Mouse (Mus musculus): ENCODE measurements around the gene Mcm3ap. TPM values are rescaled to one million over a fixed set of nuclear protein-coding genes. Genes with fewer than 3 reads are reported as not detected.

Mcm3ap gene
- polyA plus RNA-seq, 1 experiment from 2014 or later: 78.7 TPM

GRCm38 (mm10) chr10:76462312-76462711 lies 6.4 kb upstream of the Mcm3ap start:
- H3K9me3 ChIP-seq (replicated peaks): no peaks in the 10 kb centered on the region
- 94% methylated on average over 7 of the region's 7 CpGs for WGBS
- H3K36me3 ChIP-seq: peaks cover 45% of the 10 kb centered on the region
- no peaks in the 10 kb centered on the region for H3K4me1 ChIP-seq
- H3K27me3 ChIP-seq (ENCODE audit: low read depth, poor library complexity, severe bottlenecking): no peaks in the 10 kb centered on the region
- no peak for DNase-seq (ENCODE audit: low spot score)
- H3K27ac ChIP-seq: no peak overlapping the region
- H3K4me3 ChIP-seq: no peak overlapping the region

GRCm38 (mm10) chr10:76462721-76463120 lies 6.0 kb upstream of the Mcm3ap start:
- H3K27ac ChIP-seq: no peak overlapping the region
- no peak overlapping the region for H3K4me3 ChIP-seq
- peaks cover 45% of the 10 kb centered on the region for H3K36me3 ChIP-seq
- no peak for DNase-seq (ENCODE audit: low spot score)
- H3K27me3 ChIP-seq (ENCODE audit: low read depth, poor library complexity, severe bottlenecking): no peaks in the 10 kb centered on the region
- H3K9me3 ChIP-seq (replicated peaks): no peaks in the 10 kb centered on the region
- 0 out of 2 replicates have a peak, but pooled peaks cover 2% of the 10 kb centered on the region for H3K4me1 ChIP-seq
- WGBS: 90% methylated on average over 6 of the region's 6 CpGs

- no peaks in the 10 kb centered on the region for H3K9me3 ChIP-seq (replicated peaks)
- H3K36me3 ChIP-seq: peaks cover 88% of the 10 kb centered on the region
- no peak overlapping the region for H3K27ac ChIP-seq
- H3K4me3 ChIP-seq: no peak overlapping the region
- no peaks in the 10 kb centered on the region for H3K27me3 ChIP-seq (ENCODE audit: low read depth, poor library complexity, severe bottlenecking)
- no peak for DNase-seq (ENCODE audit: low spot score)
- 94% methylated on average over 5 of the region's 5 CpGs for WGBS
- no peaks in the 10 kb centered on the region for H3K4me1 ChIP-seq
Observed at GRCm38 (mm10) chr10:76473759-76474158, 5.0 kb downstream of the Mcm3ap start.

GRCm38 (mm10) chr10:76480851-76481250 lies 12.1 kb downstream of the Mcm3ap start:
- no peak for DNase-seq (ENCODE audit: low spot score)
- Histone ChIP-seq H3K4me3 (no peak overlapping the region), H3K36me3 (peaks cover 98% of the 10 kb centered on the region), H3K27ac (no peak overlapping the region), H3K27me3 (ENCODE audit: low read depth, poor library complexity, severe bottlenecking) (no peaks in the 10 kb centered on the region), H3K4me1 (no peaks in the 10 kb centered on the region), H3K9me3 (replicated peaks) (no peaks in the 10 kb centered on the region)
- 92% methylated on average over 13 of the region's 13 CpGs for WGBS

GRCm38 (mm10) chr10:76481480-76481879 lies 12.8 kb downstream of the Mcm3ap start:
- Histone ChIP-seq H3K27ac (no peak overlapping the region), H3K4me1 (no peaks in the 10 kb centered on the region), H3K36me3 (peaks cover 98% of the 10 kb centered on the region), H3K27me3 (ENCODE audit: low read depth, poor library complexity, severe bottlenecking) (no peaks in the 10 kb centered on the region), H3K4me3 (no peak overlapping the region), H3K9me3 (replicated peaks) (no peaks in the 10 kb centered on the region)
- DNase-seq (ENCODE audit: low spot score): no peak
- 92% methylated on average over 6 of the region's 6 CpGs for WGBS

GRCm38 (mm10) chr10:76486302-76486701 lies 17.6 kb downstream of the Mcm3ap start:
- WGBS: 96% methylated on average over 2 of the region's 2 CpGs
- H3K27me3 ChIP-seq (ENCODE audit: low read depth, poor library complexity, severe bottlenecking): no peaks in the 10 kb centered on the region
- no peak overlapping the region for H3K27ac ChIP-seq
- H3K9me3 ChIP-seq (replicated peaks): no peaks in the 10 kb centered on the region
- peaks cover 99% of the 10 kb centered on the region for H3K36me3 ChIP-seq
- DNase-seq (ENCODE audit: low spot score): no peak
- no peak overlapping the region for H3K4me3 ChIP-seq
- no peaks in the 10 kb centered on the region for H3K4me1 ChIP-seq

GRCm38 (mm10) chr10:76488265-76488664 lies 19.5 kb downstream of the Mcm3ap start:
- DNase-seq (ENCODE audit: low spot score): no peak
- 93% methylated on average over 8 of the region's 8 CpGs for WGBS

GRCm38 (mm10) chr10:76489205-76489604 lies 20.5 kb downstream of the Mcm3ap start:
- WGBS: 90% methylated on average over 15 of the region's 15 CpGs

More at GRCm38 (mm10) chr10:76488265-76488664, 19.5 kb downstream of the Mcm3ap start:
- Histone ChIP-seq H3K4me3 (no peak overlapping the region), H3K36me3 (peaks cover 96% of the 10 kb centered on the region), H3K4me1 (no peaks in the 10 kb centered on the region), H3K27me3 (ENCODE audit: low read depth, poor library complexity, severe bottlenecking) (no peaks in the 10 kb centered on the region), H3K9me3 (replicated peaks) (no peaks in the 10 kb centered on the region), H3K27ac (no peak overlapping the region)

GRCm38 (mm10) chr10:76493527-76493926 lies 24.8 kb downstream of the Mcm3ap start:
- no peak for DNase-seq (ENCODE audit: low spot score)
- Histone ChIP-seq H3K27ac (no peak overlapping the region), H3K27me3 (ENCODE audit: low read depth, poor library complexity, severe bottlenecking) (no peaks in the 10 kb centered on the region), H3K4me3 (no peak overlapping the region), H3K9me3 (replicated peaks) (no peaks in the 10 kb centered on the region), H3K4me1 (no peaks in the 10 kb centered on the region), H3K36me3 (peaks cover 90% of the 10 kb centered on the region)
- 88% methylated on average over 1 of the region's 1 CpGs for WGBS

More at GRCm38 (mm10) chr10:76489205-76489604, 20.5 kb downstream of the Mcm3ap start:
- H3K27ac ChIP-seq: no peak overlapping the region
- H3K4me1 ChIP-seq: no peaks in the 10 kb centered on the region
- H3K9me3 ChIP-seq (replicated peaks): no peaks in the 10 kb centered on the region
- no peak overlapping the region for H3K4me3 ChIP-seq
- no peaks in the 10 kb centered on the region for H3K27me3 ChIP-seq (ENCODE audit: low read depth, poor library complexity, severe bottlenecking)
- H3K36me3 ChIP-seq: peaks cover 96% of the 10 kb centered on the region
- no peak for DNase-seq (ENCODE audit: low spot score)

- H3K4me1 ChIP-seq: no peaks in the 10 kb centered on the region
- H3K27ac ChIP-seq: no peak overlapping the region
- no peaks in the 10 kb centered on the region for H3K27me3 ChIP-seq (ENCODE audit: low read depth, poor library complexity, severe bottlenecking)
- no peaks in the 10 kb centered on the region for H3K9me3 ChIP-seq (replicated peaks)
- H3K36me3 ChIP-seq: peaks cover 90% of the 10 kb centered on the region
- no peak overlapping the region for H3K4me3 ChIP-seq
- WGBS: 92% methylated on average over 6 of the region's 6 CpGs
- DNase-seq (ENCODE audit: low spot score): no peak
Observed at GRCm38 (mm10) chr10:76495501-76495900, 26.8 kb downstream of the Mcm3ap start.

GRCm38 (mm10) chr10:76496366-76496765 lies 27.6 kb downstream of the Mcm3ap start:
- Histone ChIP-seq H3K4me1 (no peaks in the 10 kb centered on the region), H3K36me3 (peaks cover 90% of the 10 kb centered on the region), H3K27me3 (ENCODE audit: low read depth, poor library complexity, severe bottlenecking) (no peaks in the 10 kb centered on the region), H3K9me3 (replicated peaks) (no peaks in the 10 kb centered on the region), H3K27ac (no peak overlapping the region), H3K4me3 (no peak overlapping the region)
- WGBS: 94% methylated on average over 7 of the region's 7 CpGs
- DNase-seq (ENCODE audit: low spot score): no peak

GRCm38 (mm10) chr10:76497522-76497921 lies 28.8 kb downstream of the Mcm3ap start:
- Histone ChIP-seq H3K4me3 (no peak overlapping the region), H3K27ac (no peak overlapping the region), H3K27me3 (ENCODE audit: low read depth, poor library complexity, severe bottlenecking) (no peaks in the 10 kb centered on the region), H3K36me3 (peaks cover 93% of the 10 kb centered on the region), H3K9me3 (replicated peaks) (no peaks in the 10 kb centered on the region), H3K4me1 (no peaks in the 10 kb centered on the region)
- DNase-seq (ENCODE audit: low spot score): no peak
- WGBS: 97% methylated on average over 4 of the region's 4 CpGs

GRCm38 (mm10) chr10:76504271-76504943 lies 35.7 kb downstream of the Mcm3ap start:
- no peak overlapping the region for H3K27ac ChIP-seq
- 90% methylated on average over 11 of the region's 11 CpGs for WGBS
- H3K4me3 ChIP-seq: no peak overlapping the region
- H3K4me1 ChIP-seq: no peaks in the 10 kb centered on the region
- DNase-seq (ENCODE audit: low spot score): no peak
- no peaks in the 10 kb centered on the region for H3K9me3 ChIP-seq (replicated peaks)
- H3K27me3 ChIP-seq (ENCODE audit: low read depth, poor library complexity, severe bottlenecking): no peaks in the 10 kb centered on the region
- H3K36me3 ChIP-seq: peaks cover 92% of the 10 kb centered on the region

- WGBS: 95% methylated on average over 7 of the region's 7 CpGs
- H3K4me1 ChIP-seq: no peaks in the 10 kb centered on the region
- H3K9me3 ChIP-seq (replicated peaks): no peaks in the 10 kb centered on the region
- H3K27ac ChIP-seq: no peak overlapping the region
- no peaks in the 10 kb centered on the region for H3K27me3 ChIP-seq (ENCODE audit: low read depth, poor library complexity, severe bottlenecking)
- peaks cover 90% of the 10 kb centered on the region for H3K36me3 ChIP-seq
- H3K4me3 ChIP-seq: no peak overlapping the region
- DNase-seq (ENCODE audit: low spot score): no peak
Observed at GRCm38 (mm10) chr10:76505865-76506264, 37.1 kb downstream of the Mcm3ap start.

Measured in limb, embryonic 10.5 days (tissue).